Mouse (Mus musculus) MEL (cell line): Measurements from ENCODE around the gene Enox1. TPM values are rescaled to one million over a fixed set of nuclear protein-coding genes. Genes with fewer than 3 reads are reported as not detected.

Experiments
- DNase-seq: peaks from one replicate; pipeline ENCODE4 v3.0.0; 2011; ENCODE audit warnings: low read depth, low spot score
- H3K27ac ChIP-seq: 2 replicates; pipeline ENCODE4 v1.5.1; 2012; ENCODE audit warnings: low read depth, mild to moderate bottlenecking, control low read depth, low read length, moderate library complexity; ENCODE audit not compliant: control insufficient read depth
- H3K27me3 ChIP-seq, 2 experiments: fragments of 150-350 bp in 1 of 2; sonication (generic) in 1 of 2; 2 replicates each; pipeline ENCODE4 v1.6.1; 2012; ENCODE audit warnings: low read length in 2 of 2, mild to moderate bottlenecking in 2 of 2, improper control_type of control experiment in 1 of 2, moderate library complexity in 1 of 2; ENCODE audit not compliant: insufficient read depth in 2 of 2, control insufficient read depth in 1 of 2
- H3K36me3 ChIP-seq, 2 experiments: 2 replicates each; pipeline ENCODE4 v1.6.1; 2012 to 2014; ENCODE audit warnings: low read length in 2 of 2, improper control_type of control experiment in 1 of 2, inconsistent platforms in 1 of 2, mild to moderate bottlenecking in 1 of 2; ENCODE audit not compliant: insufficient read depth in 2 of 2, control insufficient read depth in 1 of 2
- H3K4me1 ChIP-seq, 2 experiments: fragments of 150-350 bp in 1 of 2; sonication (generic) in 1 of 2; 2 replicates each; pipeline ENCODE4 v1.6.1; 2012; ENCODE audit warnings: low read length in 2 of 2, improper control_type of control experiment in 1 of 2, mild to moderate bottlenecking in 1 of 2; ENCODE audit not compliant: insufficient read depth in 2 of 2, control insufficient read depth in 1 of 2
- H3K4me3 ChIP-seq, 2 experiments: fragments of 150-350 bp in 1 of 2; sonication (generic) in 1 of 2; 2 replicates each; pipeline ENCODE4 v1.5.1; 2012; ENCODE audit warnings: low read depth in 2 of 2, low read length in 2 of 2, mild to moderate bottlenecking in 2 of 2, moderate library complexity in 2 of 2, control low read depth in 1 of 2, improper control_type of control experiment in 1 of 2; ENCODE audit not compliant: control insufficient read depth in 1 of 2, insufficient read depth in 1 of 2
- H3K79me2 ChIP-seq: 2 replicates; pipeline ENCODE4 v1.6.1; 2012; ENCODE audit warnings: mild to moderate bottlenecking, low read length, moderate library complexity; ENCODE audit not compliant: control insufficient read depth, poor library complexity, insufficient read depth
- H3K9ac ChIP-seq: 2 replicates; pipeline ENCODE4 v1.6.1; 2012; ENCODE audit warnings: low read depth, mild to moderate bottlenecking, control low read depth, low read length, moderate library complexity; ENCODE audit not compliant: control insufficient read depth, poor library complexity, severe bottlenecking
- H3K9me3 ChIP-seq: fragments of 150-350 bp; sonication (generic); replicated peaks from 2 replicates; pipeline ENCODE4 v1.6.1; 2012; ENCODE audit warnings: mild to moderate bottlenecking, low read length, improper control_type of control experiment, moderate library complexity; ENCODE audit not compliant: insufficient read depth
- BHLHE40 ChIP-seq: IDR thresholded peaks from 2 replicates; pipeline ENCODE4 v1.6.1; 2012; ENCODE audit warnings: low read depth, mild to moderate bottlenecking, inconsistent platforms, low read length, improper control_type of control experiment, borderline replicate concordance
- CHD1 ChIP-seq: IDR thresholded peaks from 2 replicates; pipeline ENCODE4 v1.6.1; 2012; ENCODE audit warnings: low read depth, mild to moderate bottlenecking, inconsistent platforms, low read length, improper control_type of control experiment
- CHD2 ChIP-seq: IDR thresholded peaks from 2 replicates; pipeline ENCODE4 v1.6.1; 2011; ENCODE audit warnings: low read length, improper control_type of control experiment
- CTCF ChIP-seq, 3 experiments: IDR thresholded peaks in 2 of 3; conservative IDR thresholded peaks in 1 of 3; 2 replicates each; pipeline ENCODE4 v1.5.1; 2011 to 2012; ENCODE audit warnings: low read length in 3 of 3, low read depth in 2 of 3, mild to moderate bottlenecking in 2 of 3, improper control_type of control experiment in 1 of 3, inconsistent platforms in 1 of 3, mixed read lengths in 1 of 3, moderate library complexity in 1 of 3; ENCODE audit not compliant: control insufficient read depth in 1 of 3, insufficient read depth in 1 of 3, poor library complexity in 1 of 3, severe bottlenecking in 1 of 3
- E2F4 ChIP-seq: IDR thresholded peaks from 2 replicates; pipeline ENCODE4 v1.6.1; 2011; ENCODE audit warnings: low read depth, low read length, improper control_type of control experiment, borderline replicate concordance
- ELF1 ChIP-seq: IDR thresholded peaks from 2 replicates; pipeline ENCODE4 v1.6.1; 2014; ENCODE audit warnings: low read depth, mild to moderate bottlenecking, inconsistent platforms, low read length, improper control_type of control experiment, moderate library complexity
- GABPA ChIP-seq: IDR thresholded peaks from 2 replicates; pipeline ENCODE4 v1.6.1; 2012; ENCODE audit warnings: low read depth, mild to moderate bottlenecking, inconsistent platforms, low read length, improper control_type of control experiment, moderate library complexity
- MAZ ChIP-seq: IDR thresholded peaks from 2 replicates; pipeline ENCODE4 v1.6.1; 2012; ENCODE audit warnings: low read depth, mild to moderate bottlenecking, inconsistent platforms, low read length, improper control_type of control experiment
- MEF2A ChIP-seq: IDR thresholded peaks from 2 replicates; pipeline ENCODE4 v1.6.1; 2014; ENCODE audit warnings: low read depth, mild to moderate bottlenecking, inconsistent platforms, low read length, improper control_type of control experiment; ENCODE audit not compliant: poor library complexity, insufficient replicate concordance, severe bottlenecking; ENCODE audit errors: extremely low read depth
- MYB ChIP-seq: IDR thresholded peaks from 2 replicates; pipeline ENCODE4 v1.6.1; 2011; ENCODE audit warnings: mild to moderate bottlenecking, low read depth, low read length, improper control_type of control experiment
- POLR2A ChIP-seq, 2 experiments: IDR thresholded peaks; 2 replicates each; pipeline ENCODE4 v1.6.1; 2011 to 2012; ENCODE audit warnings: low read length in 2 of 2, mild to moderate bottlenecking in 2 of 2, control low read depth in 1 of 2, improper control_type of control experiment in 1 of 2, low read depth in 1 of 2, moderate library complexity in 1 of 2; ENCODE audit not compliant: control insufficient read depth in 1 of 2, insufficient read depth in 1 of 2, poor library complexity in 1 of 2
- POLR2AphosphoS5 ChIP-seq: IDR thresholded peaks from 2 replicates; pipeline ENCODE4 v1.6.1; 2012; ENCODE audit warnings: low read depth, borderline replicate concordance, mild to moderate bottlenecking, inconsistent platforms, low read length, moderate library complexity, mixed read lengths
- RCOR1 ChIP-seq: IDR thresholded peaks from 2 replicates; pipeline ENCODE4 v1.6.1; 2012; ENCODE audit warnings: low read depth, mild to moderate bottlenecking, inconsistent platforms, low read length, improper control_type of control experiment
- SMC3 ChIP-seq: IDR thresholded peaks from 2 replicates; pipeline ENCODE4 v1.6.1; 2011; ENCODE audit warnings: low read depth, low read length, improper control_type of control experiment
- ZMIZ1 ChIP-seq: IDR thresholded peaks from 2 replicates; pipeline ENCODE4 v1.6.1; 2012; ENCODE audit warnings: low read depth, mild to moderate bottlenecking, inconsistent platforms, low read length, improper control_type of control experiment, moderate library complexity
- polyA plus RNA-seq, 2 experiments: library from polyadenylated mRNA; stranded (reverse) in 1 of 2; unstranded in 1 of 2; fragments of >175 nt in 1 of 2; fragments of >200 nt in 1 of 2; gene quantifications; 2 replicates each; pipeline versions ENCODE4 v1.2.1 to v1.2.4; 2012; ENCODE audit warnings: low replicate concordance in 2 of 2, low read depth in 1 of 2; ENCODE audit not compliant: insufficient read length in 2 of 2, insufficient read depth in 1 of 2, missing spikeins in 1 of 2
- total RNA-seq: library from RNA; depleted of rRNA; stranded (reverse); fragments of 300-350 nt; gene quantifications from 2 replicates; pipeline ENCODE4 v1.2.3, GENCODE M21; 2012

Gene Enox1
- total and polyA plus RNA-seq, 3 experiments, result not detected

DNA sequence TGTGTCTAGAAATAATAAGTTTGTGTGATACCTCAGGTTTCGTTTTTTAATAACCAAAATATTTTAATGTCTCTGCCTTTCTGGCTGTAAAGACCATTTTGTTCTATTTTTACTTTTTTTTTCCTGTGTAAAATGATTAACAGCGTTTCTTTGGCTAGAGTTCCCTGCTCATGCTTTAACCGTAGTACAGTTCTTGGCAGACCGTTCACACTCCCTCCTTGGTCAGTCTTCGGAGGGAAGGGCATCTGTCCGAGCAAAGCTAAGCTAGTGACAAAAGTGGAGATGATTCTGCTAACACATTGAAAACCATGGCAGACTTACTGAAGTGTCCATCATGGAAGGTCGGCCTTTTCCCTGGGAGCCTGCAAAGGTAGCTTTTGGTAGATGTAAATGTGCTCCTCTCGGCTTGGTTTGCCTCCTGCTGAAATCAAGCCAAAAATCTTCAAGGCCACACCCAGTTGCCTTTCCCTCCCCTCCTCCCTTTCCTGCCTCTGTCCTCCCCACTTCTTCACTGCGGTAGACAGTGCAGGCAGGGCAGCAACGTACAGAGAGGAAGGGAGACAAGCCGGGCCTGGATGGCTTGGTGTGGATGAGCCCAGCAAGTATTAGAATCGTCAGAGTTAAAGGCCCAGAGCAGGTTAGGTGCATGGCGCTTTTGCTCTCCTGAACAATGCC lies 461.7 kb downstream of the Enox1 start:
- Histone ChIP-seq H3K27ac (no peak overlapping the region), H3K4me1 (no peaks in the 10 kb centered on the region), H3K27me3 (no peaks in the 10 kb centered on the region), H3K9ac (no peak overlapping the region), H3K4me3 (no peak overlapping the region), H3K9me3 (no peaks in the 10 kb centered on the region), H3K79me2 (no peaks in the 10 kb centered on the region), H3K36me3 (no peaks in the 10 kb centered on the region)
- TF ChIP-seq SMC3 (no peak), BHLHE40 (no peak), MAZ (no peak), MYB (no peak), POLR2A (IDR thresholded peaks at IDR 0.05; ENCODE audit: control insufficient read depth in 1 of 2, insufficient read depth in 1 of 2, low read depth in 1 of 2, low read length in 2 of 2, poor library complexity in 1 of 2) (no peak)
- DNase-seq, result no peak

DNA sequence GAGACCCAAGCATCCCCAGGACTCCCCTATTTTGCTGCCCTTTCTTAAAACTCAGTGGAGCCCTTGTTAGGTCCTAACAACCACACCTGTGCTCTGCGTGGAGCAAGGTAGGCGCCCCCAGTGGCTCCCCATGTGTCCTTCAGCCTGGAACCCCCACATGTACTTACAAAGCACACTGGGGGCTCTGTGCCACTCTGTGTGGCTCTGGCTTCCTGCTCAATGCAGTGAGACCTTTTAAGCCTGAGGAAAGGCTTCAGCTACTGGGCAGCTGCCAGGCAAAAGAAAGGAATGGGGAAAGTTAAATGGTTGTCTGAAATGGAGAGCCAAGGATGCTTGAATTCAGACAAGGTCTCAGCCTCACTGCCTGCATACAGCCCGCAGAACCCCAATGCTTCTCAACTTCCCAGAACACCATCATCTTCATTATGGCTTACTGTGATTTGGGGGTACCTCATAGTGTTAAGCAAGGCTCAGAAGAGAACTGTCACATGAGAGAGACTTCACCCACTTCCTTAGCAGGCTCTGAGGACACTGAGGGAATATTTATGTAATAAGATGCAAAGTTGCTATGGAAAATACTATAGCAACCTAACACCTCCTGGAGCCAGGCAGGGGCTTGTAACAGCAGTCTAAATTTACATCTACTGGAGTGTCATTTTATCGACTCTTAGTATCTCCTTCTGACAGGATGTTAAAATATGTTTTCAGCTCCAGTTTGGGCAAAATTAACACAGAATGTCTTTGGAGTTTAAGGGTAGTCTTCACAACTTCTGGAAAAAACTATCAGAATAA lies 465.1 kb downstream of the Enox1 start:
- H3K4me1 ChIP-seq, result no peaks in the 10 kb centered on the region
- H3K27me3 ChIP-seq, result no peaks in the 10 kb centered on the region
- no peak overlapping the region for H3K27ac ChIP-seq
- H3K4me3 ChIP-seq, result no peak overlapping the region
- H3K9me3 ChIP-seq, result no peaks in the 10 kb centered on the region
- no peaks in the 10 kb centered on the region for H3K79me2 ChIP-seq
- TF ChIP-seq CTCF (IDR thresholded peaks at IDR 0.05 in 2 of 3, conservative IDR thresholded peaks at IDR 0.05 in 1 of 3; ENCODE audit: control insufficient read depth in 1 of 3, insufficient read depth in 1 of 3, low read depth in 2 of 3, low read length in 3 of 3, poor library complexity in 1 of 3, severe bottlenecking in 1 of 3), result no peak
- TF ChIP-seq, all 39 proteins: peak for 0
- no peaks in the 10 kb centered on the region for H3K36me3 ChIP-seq
- no peak for DNase-seq
- no peak overlapping the region for H3K9ac ChIP-seq

DNA sequence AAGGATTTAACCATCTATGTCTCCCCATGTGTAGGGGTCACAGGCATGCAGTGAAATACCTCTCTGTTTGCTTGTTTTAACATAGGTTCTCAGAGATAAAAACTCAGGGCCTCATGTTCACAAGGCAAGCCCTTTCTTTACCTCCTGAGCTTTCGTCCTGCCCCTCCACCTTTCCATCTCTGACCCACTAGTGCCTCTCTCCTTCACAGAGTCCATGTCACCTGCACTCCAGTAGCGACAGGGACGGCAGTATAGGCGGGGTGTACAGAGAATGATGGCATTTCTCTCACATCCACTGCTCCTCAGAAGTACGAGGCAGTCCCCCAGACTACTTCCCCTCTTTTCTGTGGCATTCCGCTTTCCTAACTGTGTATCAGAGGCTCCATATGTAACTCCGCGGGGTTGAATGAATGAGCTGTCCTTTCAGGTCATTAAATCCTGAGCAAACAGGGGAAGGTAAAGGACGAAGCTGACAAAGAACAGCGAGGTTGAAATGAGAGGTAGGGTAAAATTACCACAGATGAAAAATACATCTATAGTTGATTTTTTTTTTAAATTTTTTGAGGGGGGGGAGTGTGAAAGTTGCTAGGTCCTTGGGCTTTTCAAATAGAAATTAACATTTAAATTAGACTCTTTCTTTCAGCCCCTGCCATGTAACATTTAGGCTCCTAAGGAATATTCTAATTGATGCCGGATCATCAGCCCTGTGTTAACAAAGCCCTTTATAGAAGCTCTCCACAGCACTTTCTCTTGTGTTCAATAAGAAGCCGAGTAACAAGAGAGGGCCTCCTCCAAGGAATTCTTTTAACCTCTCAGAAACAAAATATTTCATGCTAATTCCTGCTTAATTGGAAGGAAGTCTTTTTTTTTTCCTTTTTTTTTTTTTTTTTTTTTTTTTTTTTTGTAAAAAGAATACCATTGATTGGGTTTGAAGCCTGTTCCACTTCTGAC lies 470.3 kb downstream of the Enox1 start:
- no peaks in the 10 kb centered on the region for H3K36me3 ChIP-seq
- H3K9ac ChIP-seq, result no peak overlapping the region
- H3K79me2 ChIP-seq, result no peaks in the 10 kb centered on the region
- H3K27ac ChIP-seq, result no peak overlapping the region
- H3K9me3 ChIP-seq, result no peaks in the 10 kb centered on the region
- H3K4me3 ChIP-seq, result no peak overlapping the region
- no peaks in the 10 kb centered on the region for H3K27me3 ChIP-seq
- TF ChIP-seq ZMIZ1, result no peak
- no peak for TF ChIP-seq CHD1
- TF ChIP-seq MEF2A, result no peak
- no peak for TF ChIP-seq CHD2
- TF ChIP-seq ELF1, result no peak
- TF ChIP-seq GABPA, result no peak
- TF ChIP-seq RCOR1, result no peak
- TF ChIP-seq POLR2AphosphoS5, result no peak
- no peak for TF ChIP-seq E2F4
- TF ChIP-seq, all 39 proteins: peak for 0
- no peaks in the 10 kb centered on the region for H3K4me1 ChIP-seq
- DNase-seq, result no peak
